Mouse (Mus musculus): ENCODE measurements around the gene Capn15.

The Capn15 gene

DNA sequence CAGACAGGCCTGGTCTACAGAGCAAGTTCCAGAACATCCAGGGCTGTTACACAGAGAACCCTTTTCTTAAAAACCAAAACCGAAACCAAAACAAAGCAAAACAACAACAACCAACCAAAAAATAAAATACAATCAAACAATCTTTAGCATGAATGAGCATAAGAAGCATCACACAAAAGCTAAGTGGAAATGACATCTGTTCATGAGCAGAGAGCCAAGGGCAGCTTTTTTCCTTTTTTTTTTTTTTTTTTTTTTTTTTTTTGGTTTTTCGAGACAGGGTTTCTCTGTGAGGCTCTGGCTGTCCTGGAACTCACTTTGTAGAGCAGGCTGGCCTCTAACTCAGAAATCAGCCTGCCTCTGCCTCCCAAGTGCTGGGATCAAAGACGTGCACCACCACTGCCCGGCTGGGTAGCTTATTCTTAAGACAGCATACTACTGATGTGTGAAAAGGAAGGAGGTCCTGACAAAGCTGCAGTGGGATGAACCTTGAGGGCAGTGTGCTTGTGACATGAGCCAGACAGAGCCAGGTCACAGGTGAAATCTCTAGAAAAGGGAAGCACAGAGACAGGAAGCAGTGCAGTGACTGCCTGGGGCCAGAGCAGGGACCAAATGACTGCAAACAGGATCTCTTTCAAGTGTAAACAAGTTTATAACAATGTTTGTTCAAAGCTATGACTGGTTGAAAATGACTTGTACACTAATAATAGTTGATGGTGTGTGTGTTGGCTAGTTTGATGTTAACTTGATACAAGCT, 14.5 kb downstream of the Capn15 start:
- peak; percentile 54 for DNase-seq (ENCODE audit: low read depth, low spot score)
- no peaks in the 10 kb centered on the region for H3K36me3 ChIP-seq (ENCODE audit: control insufficient read depth, insufficient read depth, low read length, poor library complexity, severe bottlenecking)
- H3K27me3 ChIP-seq (ENCODE audit: control insufficient read depth, insufficient read depth, low read length, poor library complexity, severe bottlenecking), result no peaks in the 10 kb centered on the region

DNA sequence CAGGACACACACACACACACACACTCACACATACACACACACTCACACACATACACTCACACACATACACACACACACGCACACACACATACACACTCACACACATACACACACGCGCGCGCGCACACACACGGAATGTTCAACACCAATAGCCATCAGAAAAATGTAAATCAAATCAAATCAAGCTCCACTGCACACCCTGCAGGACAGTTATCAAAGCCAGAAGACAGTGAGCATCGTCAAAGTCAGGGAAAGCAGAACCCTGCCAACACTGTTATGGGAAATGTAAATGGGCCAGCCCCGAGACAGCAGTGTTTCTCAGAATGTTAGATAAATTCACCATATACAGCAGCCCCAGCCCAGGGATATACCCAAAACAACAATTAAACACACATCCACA, 15.1 kb downstream of the Capn15 start:
- no peaks in the 10 kb centered on the region for H3K36me3 ChIP-seq (ENCODE audit: control insufficient read depth, insufficient read depth, low read length, poor library complexity, severe bottlenecking)
- H3K27me3 ChIP-seq (ENCODE audit: control insufficient read depth, insufficient read depth, low read length, poor library complexity, severe bottlenecking), result no peaks in the 10 kb centered on the region
- peak; percentile 21 for DNase-seq (ENCODE audit: low read depth, low spot score)

DNA sequence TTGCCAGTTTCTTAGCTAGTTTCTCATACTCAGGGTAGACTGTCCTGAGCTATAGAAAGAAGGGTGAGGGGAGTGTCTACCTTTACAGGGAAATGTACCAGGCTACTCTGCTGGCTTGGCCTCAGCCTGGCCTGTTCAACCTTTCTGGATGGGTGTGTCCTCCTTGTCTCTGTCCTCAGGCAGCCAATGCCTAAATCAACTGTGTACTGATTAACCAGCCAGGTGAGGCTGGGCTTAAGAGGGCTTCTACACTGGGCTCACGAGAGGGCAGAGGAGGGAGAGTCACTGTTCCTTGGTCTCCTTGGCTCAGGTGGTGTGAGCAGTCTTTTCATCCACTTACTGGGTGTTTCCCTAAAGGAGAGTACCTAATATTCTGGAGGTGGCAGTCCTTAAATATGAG, 17.4 kb downstream of the Capn15 start:
- Histone ChIP-seq H3K27me3 (ENCODE audit: control insufficient read depth, insufficient read depth, low read length, poor library complexity, severe bottlenecking) (no peaks in the 10 kb centered on the region), H3K36me3 (ENCODE audit: control insufficient read depth, insufficient read depth, low read length, poor library complexity, severe bottlenecking) (no peaks in the 10 kb centered on the region; the same call in 1 of the 2 replicates)
- no peak for DNase-seq (ENCODE audit: low read depth, low spot score)

DNA sequence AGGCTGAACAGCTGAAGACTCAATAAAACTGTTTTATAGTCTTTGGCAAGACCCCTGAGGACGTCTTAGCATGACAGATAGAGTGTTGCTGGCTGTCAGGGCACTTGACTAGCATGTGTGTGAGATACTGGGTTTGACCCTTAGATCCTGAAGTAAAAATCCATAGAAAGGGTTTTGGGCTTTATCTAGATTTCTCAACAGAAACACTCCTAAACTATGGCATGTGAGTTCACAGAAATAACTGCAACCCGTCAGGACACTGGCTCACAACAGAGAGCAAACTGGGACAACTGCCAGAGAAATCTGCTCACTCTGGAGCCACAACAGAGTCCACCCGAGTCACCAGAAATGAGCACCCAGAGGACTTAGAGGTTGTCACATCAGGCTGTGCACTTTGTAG, 17.9 kb downstream of the Capn15 start:
- DNase-seq (ENCODE audit: low read depth, low spot score), result no peak
- no peaks in the 10 kb centered on the region for H3K27me3 ChIP-seq (ENCODE audit: control insufficient read depth, insufficient read depth, low read length, poor library complexity, severe bottlenecking)
- no peaks in the 10 kb centered on the region; the same call in 1 of the 2 replicates for H3K36me3 ChIP-seq (ENCODE audit: control insufficient read depth, insufficient read depth, low read length, poor library complexity, severe bottlenecking)

DNA sequence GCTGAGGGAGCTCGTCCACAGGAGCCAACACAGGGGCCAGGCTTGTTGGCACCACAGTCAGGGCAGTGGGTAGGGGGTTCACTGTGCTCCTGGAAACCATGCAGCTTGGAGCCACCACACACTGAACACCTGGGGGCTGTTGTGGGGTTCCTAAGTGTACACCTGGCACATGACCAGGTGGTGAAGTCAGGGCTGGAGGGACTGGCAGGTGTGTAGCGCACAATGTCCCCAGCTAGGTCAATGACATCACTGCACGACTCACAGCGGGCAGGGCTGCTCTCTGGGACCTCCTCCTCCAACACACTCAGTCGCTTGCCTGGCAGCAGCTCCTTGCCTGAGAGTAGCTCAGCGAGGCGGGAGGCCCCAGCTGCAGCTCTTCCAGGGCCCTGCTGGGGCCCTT, 21.3 kb downstream of the Capn15 start:
- Histone ChIP-seq H3K36me3 (ENCODE audit: control insufficient read depth, insufficient read depth, low read length, poor library complexity, severe bottlenecking) (no peaks in the 10 kb centered on the region; the same call in 1 of the 2 replicates), H3K27me3 (ENCODE audit: control insufficient read depth, insufficient read depth, low read length, poor library complexity, severe bottlenecking) (no peaks in the 10 kb centered on the region)
- DNase-seq (ENCODE audit: low read depth, low spot score), result no peak

DNA sequence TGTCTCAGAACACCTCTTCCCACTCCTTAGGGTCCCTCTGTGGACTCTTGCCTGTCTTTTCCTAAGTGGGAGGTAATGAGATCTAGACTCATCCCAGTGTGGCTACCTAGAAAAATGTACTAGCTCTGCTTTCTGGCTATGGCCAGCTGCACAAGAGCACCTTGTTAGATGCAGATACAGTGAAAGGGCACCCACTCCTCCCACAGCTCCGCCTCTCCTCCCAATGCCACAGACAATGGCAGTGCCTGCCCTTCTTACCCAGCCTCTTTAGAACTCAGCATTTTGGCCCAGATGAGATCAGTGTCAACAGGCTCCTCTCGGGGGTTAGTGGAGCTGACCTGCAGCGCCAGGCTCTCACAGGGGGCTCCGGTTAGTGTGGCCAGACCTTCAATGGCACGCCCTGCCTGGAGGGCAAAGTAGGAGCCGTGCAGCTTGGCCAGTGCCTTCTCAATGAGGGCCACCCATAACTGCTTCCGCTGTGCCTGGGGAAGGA, 23.1 kb downstream of the Capn15 start:
- DNase-seq (ENCODE audit: low read depth, low spot score), result no peak
- Histone ChIP-seq H3K27me3 (ENCODE audit: control insufficient read depth, insufficient read depth, low read length, poor library complexity, severe bottlenecking) (no peaks in the 10 kb centered on the region), H3K36me3 (ENCODE audit: control insufficient read depth, insufficient read depth, low read length, poor library complexity, severe bottlenecking) (no peaks in the 10 kb centered on the region; the same call in 1 of the 2 replicates)

DNA sequence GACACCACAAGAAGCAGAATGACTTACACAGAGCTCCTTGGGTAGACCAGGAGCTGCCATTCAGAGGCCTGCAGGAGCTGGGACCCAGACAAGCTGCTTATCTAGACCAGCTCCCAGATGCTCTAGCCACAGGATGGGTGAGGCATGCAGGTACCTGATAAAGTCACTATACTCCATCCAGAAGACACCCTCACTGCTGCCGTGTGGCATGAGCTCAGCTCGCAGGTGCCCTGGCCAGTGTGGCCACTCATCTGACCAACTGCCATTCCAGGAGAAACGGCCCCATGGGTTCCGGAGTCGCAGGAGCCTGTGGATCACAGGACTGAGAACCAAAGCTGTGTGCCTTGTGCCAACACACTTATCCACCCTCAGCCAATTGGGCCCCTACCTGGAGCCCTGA, 24.0 kb downstream of the Capn15 start:
- Histone ChIP-seq H3K27me3 (ENCODE audit: control insufficient read depth, insufficient read depth, low read length, poor library complexity, severe bottlenecking) (no peaks in the 10 kb centered on the region), H3K36me3 (ENCODE audit: control insufficient read depth, insufficient read depth, low read length, poor library complexity, severe bottlenecking) (peaks cover 3% of the 10 kb centered on the region)
- no peak for DNase-seq (ENCODE audit: low read depth, low spot score)

DNA sequence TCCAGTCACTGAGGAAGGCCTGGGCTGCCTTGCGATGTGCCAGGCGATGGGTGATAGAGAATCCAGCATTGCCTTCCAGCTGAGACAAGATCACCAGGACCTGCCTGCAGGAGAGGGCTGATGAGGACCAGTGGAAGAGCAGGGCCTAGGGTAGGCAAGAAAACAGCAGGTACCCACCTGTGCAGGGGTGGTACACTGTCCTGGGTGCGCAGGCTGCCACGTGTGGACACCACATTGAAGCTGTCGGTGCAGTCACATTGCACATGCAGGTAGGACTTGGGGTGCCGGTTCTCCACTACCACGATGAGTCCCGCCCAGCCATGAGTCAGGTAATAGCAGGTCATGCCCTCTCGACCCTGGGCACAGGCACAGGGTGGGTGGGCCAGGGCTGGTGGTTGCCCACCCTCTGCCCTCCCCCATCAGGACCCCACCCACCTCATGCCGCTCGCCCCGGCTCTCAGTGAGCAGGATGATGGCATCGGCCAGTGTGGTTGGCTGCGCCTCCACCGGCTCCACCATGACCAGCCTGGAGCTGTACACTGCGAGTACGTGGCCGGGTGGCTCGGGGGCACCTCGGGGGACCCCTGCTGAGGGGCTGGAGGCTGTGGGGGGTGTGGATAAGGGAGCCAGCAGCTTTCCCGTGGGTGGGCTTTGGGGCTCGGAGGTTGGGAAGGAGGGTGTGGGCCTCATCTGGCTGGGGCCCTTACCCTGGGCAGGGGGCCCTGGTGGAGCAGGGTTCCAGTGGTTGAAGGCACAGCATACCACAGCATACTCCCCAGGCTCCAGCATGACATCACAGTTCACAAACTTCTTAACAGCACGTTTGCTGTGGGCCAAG, 25.7 kb downstream of the Capn15 start:
- Histone ChIP-seq H3K36me3 (ENCODE audit: control insufficient read depth, insufficient read depth, low read length, poor library complexity, severe bottlenecking) (peaks cover 3% of the 10 kb centered on the region), H3K27me3 (ENCODE audit: control insufficient read depth, insufficient read depth, low read length, poor library complexity, severe bottlenecking) (no peaks in the 10 kb centered on the region)
- no peak for DNase-seq (ENCODE audit: low read depth, low spot score)

DNA sequence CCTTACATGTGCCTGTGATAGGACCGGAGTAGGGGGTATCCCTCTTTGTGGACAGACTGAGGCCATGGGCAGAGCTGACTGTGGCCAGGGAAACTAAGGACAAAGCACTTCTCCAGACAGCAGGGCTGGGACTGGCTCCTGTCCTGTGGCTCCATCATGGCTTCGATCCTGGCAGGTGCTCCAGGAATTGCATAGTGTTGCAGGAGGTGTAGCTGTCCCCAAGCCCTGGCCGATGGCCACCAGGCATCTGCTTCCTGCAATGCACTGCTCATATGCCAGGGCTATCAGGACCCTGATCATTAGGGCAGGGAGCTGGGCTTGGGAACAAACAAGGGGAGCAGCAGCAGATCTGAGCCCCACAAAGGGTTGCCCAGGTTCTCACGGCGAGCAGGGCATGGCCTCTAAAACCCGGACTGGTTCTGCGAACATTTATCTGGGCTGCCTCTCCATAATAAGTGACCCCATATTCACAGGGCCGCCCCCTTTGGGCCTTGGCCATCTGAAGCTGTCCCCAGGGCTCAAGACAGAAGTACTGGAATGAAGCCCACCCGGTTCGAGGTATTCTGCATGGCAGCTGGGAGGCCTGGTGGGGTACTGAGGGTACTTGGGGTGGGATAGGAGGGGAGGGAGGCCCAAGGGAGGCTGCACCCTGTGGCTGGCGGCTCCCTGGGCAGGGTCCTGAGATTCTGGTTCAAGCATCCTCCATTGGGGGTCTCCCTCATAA, 26.7 kb downstream of the Capn15 start:
- no peak for DNase-seq (ENCODE audit: low read depth, low spot score)
- Histone ChIP-seq H3K36me3 (ENCODE audit: control insufficient read depth, insufficient read depth, low read length, poor library complexity, severe bottlenecking) (peaks cover 3% of the 10 kb centered on the region), H3K27me3 (ENCODE audit: control insufficient read depth, insufficient read depth, low read length, poor library complexity, severe bottlenecking) (no peaks in the 10 kb centered on the region)

DNA sequence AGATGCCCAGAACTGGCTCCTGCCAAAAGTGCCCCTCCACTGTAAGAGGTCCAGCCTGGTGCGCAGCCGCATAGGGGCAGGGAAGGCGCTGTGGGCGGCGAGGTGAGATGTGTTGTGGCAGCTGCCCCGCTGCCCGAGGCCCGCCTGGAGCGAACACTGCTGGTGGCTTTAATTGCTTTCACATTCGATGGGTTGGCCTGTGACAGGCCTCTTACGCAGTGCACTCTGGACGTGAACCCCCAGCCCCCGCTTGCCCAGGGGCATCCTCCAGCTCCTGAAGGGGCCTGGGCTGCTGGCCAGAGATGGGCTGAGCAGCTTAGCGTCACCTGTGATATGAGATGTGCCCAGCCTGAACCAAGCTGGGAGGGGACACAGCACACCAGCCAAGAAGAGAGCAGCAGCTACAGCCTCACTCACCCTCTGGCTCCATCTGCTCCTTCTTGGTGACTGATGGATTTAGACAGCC, 28.0 kb downstream of the Capn15 start:
- DNase-seq (ENCODE audit: low read depth, low spot score), result no peak
- Histone ChIP-seq H3K27me3 (ENCODE audit: control insufficient read depth, insufficient read depth, low read length, poor library complexity, severe bottlenecking) (no peaks in the 10 kb centered on the region), H3K36me3 (ENCODE audit: control insufficient read depth, insufficient read depth, low read length, poor library complexity, severe bottlenecking) (peaks cover 3% of the 10 kb centered on the region)

DNA sequence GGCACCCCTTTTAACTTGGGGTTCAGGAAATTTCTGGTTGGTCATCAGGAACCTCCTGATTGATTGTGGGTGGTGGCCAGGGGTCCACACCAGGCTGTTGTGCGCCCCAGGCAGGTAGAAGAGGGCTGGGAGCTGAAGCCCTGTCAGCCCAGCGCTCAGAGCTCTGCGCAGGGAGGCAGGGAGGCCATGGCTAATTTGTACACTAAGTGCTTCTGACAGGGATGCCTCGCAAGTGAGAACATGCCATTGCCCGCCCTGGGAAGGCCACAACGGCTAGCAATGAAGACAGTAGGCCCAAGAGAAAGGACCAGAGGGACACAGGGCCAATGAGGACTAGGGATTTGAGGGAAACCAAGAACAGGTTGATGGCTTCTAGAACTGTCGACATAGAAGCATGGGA, 29.0 kb downstream of the Capn15 start:
- H3K36me3 ChIP-seq (ENCODE audit: control insufficient read depth, insufficient read depth, low read length, poor library complexity, severe bottlenecking), result peaks cover 3% of the 10 kb centered on the region; the same call in 1 of the 2 replicates
- DNase-seq (ENCODE audit: low read depth, low spot score), result no peak
- H3K27me3 ChIP-seq (ENCODE audit: control insufficient read depth, insufficient read depth, low read length, poor library complexity, severe bottlenecking), result no peaks in the 10 kb centered on the region

DNA sequence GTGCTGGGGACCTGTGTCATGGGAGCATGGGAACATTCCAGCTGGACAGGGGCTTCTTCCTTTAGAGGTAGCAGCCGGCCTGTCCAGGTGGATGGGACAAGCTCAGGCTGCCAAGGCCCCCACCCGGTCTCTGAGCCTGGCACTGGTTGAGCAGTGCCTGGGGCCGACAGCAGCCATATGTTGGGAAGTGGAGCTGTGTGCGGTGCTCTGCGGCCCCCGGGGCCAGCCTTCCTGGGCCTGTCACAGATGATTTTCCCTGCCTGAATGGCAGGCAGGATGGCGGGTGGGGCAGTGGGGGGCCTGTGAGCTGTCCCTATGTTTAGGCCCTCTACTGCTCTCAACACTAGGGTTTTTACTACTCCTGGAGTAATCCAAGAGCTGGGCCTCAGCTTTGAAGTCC, 29.4 kb downstream of the Capn15 start:
- DNase-seq (ENCODE audit: low read depth, low spot score), result no peak
- Histone ChIP-seq H3K27me3 (ENCODE audit: control insufficient read depth, insufficient read depth, low read length, poor library complexity, severe bottlenecking) (no peaks in the 10 kb centered on the region), H3K36me3 (ENCODE audit: control insufficient read depth, insufficient read depth, low read length, poor library complexity, severe bottlenecking) (peaks cover 3% of the 10 kb centered on the region; the same call in 1 of the 2 replicates)

DNA sequence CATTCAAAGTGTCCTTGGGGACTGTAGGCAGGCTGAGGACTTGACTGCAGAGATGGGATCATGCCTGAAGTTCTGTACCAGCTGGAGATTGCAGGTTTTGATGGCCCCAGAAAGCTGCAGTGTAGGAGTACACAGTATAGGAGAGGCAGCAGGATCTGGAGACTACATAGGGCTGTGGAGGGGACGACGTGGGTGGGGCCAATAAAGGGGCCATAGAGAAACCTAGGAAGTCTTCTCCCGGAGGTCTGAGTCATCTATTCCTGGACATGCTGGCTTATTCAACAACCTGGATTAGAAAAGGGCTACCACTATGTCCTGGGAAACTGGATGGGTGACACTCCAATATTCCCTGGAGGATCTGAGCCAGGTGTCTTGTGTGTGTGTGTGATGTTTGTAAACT, 29.9 kb downstream of the Capn15 start:
- Histone ChIP-seq H3K27me3 (ENCODE audit: control insufficient read depth, insufficient read depth, low read length, poor library complexity, severe bottlenecking) (no peaks in the 10 kb centered on the region), H3K36me3 (ENCODE audit: control insufficient read depth, insufficient read depth, low read length, poor library complexity, severe bottlenecking) (peaks cover 3% of the 10 kb centered on the region; the same call in 1 of the 2 replicates)
- DNase-seq (ENCODE audit: low read depth, low spot score), result no peak

DNA sequence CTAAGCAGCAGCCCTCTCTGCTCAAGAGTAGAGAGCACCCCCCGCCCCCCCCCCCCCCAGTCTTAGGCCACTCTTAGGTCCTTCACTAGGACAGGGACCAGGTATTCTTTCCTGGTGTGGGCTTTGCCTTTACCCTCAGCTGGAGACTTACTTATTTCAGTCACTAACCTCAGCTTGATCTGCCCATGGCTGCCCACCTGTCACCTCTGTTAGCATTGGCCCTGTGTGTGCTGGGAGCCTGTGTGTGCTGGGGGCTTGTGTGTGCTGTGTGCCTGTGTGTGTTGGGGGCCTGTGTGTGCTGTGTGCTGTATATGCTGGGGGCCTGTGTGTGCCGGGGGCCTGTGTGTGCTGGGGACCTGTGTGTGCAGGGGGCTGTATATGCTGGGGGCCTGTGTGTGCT, 30.9 kb downstream of the Capn15 start:
- DNase-seq (ENCODE audit: low read depth, low spot score), result no peak
- H3K27me3 ChIP-seq (ENCODE audit: control insufficient read depth, insufficient read depth, low read length, poor library complexity, severe bottlenecking), result no peaks in the 10 kb centered on the region
- peaks cover 3% of the 10 kb centered on the region; the same call in 1 of the 2 replicates for H3K36me3 ChIP-seq (ENCODE audit: control insufficient read depth, insufficient read depth, low read length, poor library complexity, severe bottlenecking)

All from splenic B cell, adult 2 months (primary cell).